Mouse (Mus musculus) layer of hippocampus, adult 9-11 months (tissue): ENCODE measurements at regions not wholly inside any gene's neighbourhood (a gene's known extent, or its start where the extent isn't known, plus 50 kb on each side); places are given as distances from the start of the nearest gene placed in this dataset.
"Not testable (repeated sequence)": the region's sequence is repeated elsewhere in the genome, so short reads cannot be mapped to it uniquely, and the experiment has no call there.

ENCODE experiments used
- DNase-seq: peaks from one replicate; pipeline ENCODE4 v3.0.0; 2022

DNA sequence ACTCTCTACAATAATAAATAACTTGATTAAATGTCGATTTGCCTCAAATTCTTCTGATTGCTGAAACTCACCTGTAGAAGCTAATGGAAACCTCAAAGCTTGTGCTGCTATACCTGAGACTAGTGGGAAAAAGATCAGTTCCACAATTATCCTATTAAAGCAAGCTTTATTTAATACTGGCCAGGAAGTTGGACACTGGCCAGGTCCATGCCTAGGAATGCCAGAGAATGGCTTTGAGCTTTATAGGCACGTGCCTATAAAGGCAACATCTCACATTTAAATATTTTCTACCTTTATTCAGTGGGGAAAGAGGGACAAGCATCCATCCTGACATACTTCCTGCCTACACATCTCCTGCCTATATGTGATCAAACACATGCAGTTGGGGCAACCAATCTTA lies 575.8 kb downstream of the Cypt12 start:
- no peak for DNase-seq

DNA sequence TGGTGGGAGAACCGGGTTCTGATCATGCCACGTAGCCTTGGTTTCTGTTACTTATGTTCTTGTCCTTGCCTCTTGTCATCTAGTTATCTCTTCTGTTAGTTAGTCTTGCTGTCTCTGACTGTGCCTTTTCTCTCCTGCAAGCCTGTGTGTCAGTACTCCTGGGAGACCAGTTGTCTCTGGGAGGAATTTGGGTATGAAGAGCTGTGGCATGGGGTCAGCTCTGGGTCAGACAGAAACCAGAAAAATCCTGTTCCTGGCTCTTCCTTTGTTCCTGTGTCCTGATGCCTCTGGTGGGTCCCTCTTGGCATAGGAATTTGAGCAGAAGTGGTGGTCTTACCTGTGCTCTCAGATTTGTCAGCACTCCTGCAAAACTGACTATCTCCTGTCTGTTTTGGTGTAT lies 609.0 kb downstream of the Cypt12 start:
- DNase-seq, result no peak

DNA sequence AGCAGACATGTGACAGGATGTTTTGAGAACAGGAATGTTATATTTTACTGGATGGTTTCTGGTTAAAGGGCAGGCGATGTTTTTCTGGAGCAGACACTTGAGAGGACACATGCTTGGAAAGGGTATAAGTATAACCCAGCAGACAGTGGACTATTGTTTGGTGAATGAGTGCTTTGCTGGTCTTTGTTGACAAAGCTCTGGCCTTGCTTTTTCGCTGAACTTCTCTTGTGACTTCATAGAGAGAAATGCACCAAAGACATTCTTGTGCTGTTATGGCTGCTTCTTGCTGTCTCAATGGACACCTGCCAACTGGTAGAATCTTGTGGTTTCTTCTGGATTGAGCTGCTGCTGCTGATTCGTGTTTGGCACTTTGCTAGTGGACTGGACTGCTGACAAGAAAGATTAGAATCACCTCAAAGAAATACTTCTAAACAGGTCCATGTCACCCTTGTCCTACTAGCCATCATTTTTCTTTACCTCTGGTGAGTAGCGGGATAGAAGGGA lies 612.1 kb downstream of the Cypt12 start:
- no peak for DNase-seq

DNA sequence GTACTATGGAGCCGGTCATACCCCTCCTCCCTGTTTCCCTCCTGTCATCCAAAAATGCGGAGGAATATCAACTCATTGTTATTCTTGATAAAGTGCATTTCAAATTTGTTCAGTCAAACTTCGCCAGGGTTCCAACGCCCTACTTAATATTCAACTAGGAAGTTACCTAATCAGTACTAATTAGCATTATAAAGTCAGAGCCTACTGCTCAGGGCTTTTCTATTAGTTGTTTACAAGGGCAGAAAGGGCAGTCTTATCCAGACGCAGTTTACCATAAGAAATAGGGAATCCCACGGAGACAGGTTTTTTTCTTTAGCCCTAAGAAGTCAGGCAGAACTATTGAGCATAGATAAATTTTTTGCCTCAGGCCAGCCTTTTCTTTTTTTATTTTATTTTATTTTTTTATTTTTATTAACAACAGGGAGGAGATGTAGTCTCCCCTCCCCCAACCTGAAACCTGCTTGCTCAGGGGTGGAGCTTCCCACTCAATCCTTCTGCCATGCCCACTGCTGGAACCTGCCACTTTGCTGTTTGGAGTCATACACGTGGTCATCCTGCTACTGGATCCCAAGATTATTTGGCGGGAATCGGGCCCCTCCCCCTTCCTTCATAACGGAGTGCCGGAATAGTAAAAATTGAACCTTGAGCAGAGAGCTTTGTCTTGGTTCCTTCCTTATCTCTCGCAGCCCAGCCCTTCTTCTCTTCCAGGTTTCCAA lies 632.9 kb downstream of the Cypt12 start:
- DNase-seq, result not testable (repeated sequence)

DNA sequence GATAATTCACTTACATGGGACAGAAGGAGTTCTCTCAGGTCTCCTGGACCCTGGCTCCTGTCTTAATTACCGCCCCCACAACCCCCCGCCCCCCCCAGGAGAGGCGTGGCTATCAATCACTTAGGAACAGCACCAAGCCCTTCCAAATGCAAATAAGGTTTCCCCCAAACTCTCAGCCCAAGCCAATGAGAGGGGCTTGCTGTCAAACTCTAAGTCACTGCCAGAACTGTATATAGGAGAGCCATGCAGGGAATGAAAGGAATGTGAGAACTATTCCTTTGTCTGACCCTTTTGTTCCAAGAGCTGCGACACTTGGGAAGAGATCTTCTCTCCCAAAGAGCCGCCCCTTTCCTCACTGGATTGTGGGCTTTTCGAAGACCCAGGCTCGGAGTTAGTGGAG lies 672.4 kb downstream of the Cypt12 start:
- no peak for DNase-seq

DNA sequence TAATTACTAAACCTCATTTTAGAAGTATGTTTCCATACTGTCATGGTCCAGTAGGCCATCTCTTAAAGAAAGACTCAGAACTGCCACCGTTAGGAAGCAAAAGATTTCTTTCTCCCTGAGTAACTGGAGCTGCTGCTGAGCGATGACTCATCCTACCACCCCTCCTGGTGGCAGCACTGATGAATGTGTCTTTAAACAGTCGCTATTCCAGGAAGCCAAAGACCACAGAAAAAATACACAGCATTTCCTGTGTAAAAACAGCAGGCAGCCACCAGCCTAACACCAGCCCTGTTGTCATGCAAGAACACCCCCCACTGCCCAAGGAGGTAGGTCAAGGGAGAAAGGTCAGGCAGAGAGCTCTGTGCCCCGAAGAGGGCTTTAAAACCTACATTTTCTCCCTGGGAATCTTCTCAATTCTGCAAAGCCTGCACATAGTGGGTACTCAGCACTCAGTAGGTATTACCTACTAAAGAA lies 675.7 kb downstream of the Cypt12 start:
- peak; percentile 73 for DNase-seq

DNA sequence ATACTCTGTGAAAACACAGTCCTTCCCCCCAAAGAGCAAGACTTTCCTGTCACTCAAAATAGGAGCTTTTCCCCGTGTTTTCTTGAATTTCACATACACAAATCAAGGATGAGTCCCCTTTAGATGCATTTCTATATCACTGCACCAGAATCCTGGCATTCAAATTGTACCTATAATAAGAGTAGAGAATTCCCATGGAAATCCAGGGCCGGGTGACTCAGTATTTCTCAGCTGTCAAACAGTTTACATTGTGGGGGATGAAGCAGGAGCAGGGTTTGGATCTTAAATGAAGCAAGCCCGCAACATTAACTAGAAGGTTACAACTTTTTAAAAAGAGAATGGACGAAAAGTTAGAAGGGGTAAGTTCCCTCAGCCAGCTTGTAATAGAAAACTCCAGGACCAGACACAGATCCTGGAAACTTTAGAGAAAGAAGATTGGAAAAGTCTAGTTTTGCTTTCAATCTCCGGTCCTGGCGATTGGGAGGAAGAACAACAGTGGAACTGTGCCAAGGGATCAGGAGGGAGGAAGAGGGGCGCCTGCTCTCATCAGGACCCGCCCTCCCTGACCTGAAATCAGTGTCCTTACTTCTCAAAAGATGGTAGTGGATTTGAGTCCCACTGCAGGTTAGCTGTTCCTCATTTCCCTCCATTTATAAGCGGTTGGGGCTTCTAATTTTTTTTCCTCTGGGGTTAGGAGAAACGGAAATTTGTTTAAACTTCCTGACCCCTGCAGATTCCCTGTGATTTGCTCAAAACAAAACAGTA lies 676.4 kb downstream of the Cypt12 start:
- peak; percentile 15 for DNase-seq

DNA sequence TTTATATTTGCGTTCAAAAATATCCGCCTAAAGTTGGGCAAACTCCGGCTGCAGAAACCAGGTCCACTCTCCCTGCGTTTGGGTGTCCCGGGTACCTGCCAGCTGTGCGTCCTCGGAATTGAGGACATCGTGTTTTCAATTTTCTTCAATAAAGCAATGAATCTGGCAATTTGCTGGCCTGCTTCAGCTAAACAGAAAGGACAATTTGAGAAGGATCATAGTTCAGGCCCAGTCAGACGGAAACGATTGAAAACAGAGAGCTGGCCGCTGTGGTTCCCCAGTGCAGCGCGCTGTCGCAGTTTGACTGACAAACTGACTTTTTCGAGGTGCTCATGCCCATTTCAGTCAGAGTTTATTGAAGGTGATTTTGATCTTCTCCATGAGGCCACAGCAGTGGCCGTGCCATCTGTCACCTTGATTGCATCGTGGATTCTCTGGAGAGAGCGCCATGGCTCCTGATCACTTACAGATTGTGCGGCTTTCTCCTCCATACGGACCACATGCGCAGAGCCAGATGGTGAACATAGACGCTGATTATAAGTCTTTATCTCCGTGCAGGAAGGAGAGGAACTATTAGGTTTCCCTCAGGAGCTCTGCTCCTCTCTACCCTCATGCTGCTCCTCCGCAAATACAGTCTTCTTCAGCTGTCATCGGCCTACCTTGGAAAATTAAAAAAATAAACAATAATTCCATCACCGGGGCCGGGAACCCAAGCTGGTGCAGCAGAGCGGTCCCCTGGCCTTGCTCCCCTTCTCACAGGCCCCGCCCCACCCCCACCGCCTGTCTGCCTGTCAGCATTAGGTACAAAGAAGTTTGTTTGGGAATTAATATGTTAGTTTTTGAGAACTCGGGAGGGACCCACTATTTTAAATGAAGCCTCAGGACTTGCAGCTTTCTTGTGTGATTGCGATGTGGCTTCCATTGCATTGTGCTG lies 677.5 kb downstream of the Cypt12 start:
- peak; percentile 57 for DNase-seq

DNA sequence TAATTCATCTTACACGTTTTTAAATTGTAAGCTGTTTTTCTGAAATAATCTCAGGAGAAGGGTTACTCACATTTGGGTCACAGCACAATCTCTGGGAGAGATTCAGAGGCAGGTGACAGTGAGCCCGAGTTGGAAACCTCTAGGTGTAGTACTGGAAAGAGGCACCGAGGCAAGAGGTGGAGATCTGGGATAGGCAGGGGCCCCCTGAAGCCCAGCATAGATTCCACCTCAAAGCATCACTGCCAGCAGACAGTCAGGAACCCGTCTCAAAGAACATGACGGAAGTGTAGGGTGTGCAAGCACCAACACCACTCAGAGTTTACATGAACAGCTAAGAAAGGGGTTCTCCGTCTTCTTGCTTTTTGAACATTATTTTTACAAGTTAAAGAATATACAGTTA lies 678.2 kb downstream of the Cypt12 start:
- DNase-seq, result no peak

DNA sequence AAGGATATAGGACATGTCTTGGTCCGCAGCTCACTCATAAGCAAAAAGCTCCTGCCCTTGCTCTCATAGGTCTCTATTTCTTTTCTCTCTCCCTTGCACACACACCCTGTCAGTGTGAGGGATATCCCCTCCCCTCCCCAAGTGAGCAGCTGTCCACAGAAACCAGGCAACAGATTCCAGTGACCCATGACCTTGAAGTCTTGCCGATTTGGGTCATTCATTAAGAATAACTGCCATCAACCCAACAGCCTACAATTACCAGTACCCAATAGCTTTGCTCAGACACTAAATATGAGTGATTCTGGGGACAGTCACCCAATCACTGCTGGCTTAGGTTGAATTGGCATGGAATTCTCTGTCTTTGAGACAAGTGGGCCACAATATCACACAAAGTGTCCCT lies 678.6 kb downstream of the Cypt12 start:
- no peak for DNase-seq

DNA sequence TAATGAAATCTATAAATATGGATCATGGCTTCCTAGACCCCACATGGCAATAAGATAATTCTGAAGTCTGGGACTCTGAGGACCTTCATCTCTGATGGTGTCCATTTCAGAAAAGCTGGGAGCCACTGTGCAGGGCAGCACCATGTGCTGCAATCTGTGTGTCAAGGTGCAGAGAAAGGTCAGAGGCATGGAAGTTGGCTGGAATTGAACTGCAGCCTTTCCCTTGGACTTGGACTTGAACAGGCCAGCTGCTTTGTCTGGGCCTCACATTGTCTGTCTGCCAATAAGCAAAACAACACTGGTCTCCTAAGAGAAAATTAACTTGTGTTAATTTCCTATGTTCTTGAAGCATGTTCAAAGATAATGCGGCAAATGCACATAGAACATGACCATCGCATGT lies 681.0 kb downstream of the Cypt12 start:
- DNase-seq, result no peak

DNA sequence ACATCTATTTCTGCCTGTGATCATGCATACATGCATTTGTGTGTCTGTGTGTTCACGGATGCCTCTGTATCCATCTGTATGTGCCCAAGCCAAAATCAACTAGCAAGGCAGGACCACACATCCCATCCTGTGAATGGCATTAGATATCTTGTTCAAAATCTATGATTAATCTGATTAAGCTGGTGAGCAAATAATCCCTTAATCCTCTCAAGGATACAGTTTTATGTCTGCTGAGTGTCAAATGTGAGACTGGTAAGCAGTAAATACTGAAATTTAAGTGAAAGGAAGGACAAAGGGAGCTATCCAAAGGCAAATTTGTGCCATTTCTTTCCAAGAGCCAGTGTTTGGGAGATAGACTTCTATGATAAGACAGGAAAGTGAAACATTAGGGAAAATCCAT lies 683.4 kb downstream of the Cypt12 start:
- no peak for DNase-seq

DNA sequence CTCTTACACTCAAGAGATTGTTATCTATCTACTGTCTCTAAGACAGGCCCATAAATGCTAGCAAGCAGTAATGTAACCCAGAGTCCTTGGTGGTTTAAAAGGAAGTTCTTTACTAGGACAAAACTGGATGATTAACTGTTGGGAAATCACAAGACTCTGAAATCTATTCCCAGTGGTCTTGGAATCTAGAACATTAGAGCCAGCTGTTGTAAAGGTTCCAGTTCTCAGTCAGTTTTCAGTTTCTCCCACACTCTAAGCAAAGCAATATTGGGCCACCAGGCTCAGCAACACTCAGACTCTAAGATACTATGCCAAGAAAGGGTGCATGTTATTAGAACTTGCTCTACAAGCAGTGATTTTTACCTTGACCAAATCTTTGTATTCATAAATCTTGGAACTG lies 686.6 kb downstream of the Cypt12 start:
- no peak for DNase-seq

DNA sequence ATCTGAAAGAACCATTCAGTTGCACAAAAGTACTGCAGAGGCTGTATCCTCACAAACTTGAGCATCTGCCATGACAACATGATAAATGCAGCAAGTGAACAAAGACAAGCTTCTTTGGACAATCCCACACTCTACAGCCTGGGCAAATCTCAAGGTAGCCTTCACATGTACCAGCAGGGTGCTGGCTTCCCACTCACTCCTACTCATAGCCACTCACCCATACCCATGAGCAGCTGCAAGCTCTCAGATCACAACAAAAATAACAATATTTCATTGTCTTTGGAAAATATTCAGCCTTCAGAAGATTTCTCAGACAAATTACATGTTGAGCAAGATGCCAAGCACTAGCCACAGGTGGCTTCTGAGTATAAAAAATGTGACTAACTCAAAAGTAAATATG lies 689.3 kb downstream of the Cypt12 start:
- DNase-seq, result no peak

DNA sequence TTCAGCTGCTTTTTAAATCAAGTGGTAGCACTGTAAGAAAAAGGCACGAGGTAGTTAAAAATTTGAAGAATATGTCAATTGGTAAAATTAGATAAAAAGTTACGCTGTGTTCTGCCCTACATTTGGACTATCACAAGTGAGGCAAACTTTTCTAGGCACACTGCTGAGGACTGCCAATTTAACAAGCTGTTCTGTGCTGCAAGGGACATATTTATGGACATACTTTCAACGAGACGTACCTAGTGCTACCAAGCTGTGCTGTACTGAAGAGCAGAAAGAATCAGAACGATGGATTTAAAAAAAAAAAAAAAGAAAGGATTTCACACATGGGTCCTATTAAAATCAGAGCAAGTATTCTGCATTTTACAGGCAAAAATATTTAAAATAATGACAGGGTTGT lies 692.1 kb downstream of the Cypt12 start:
- DNase-seq, result peak; percentile 76

DNA sequence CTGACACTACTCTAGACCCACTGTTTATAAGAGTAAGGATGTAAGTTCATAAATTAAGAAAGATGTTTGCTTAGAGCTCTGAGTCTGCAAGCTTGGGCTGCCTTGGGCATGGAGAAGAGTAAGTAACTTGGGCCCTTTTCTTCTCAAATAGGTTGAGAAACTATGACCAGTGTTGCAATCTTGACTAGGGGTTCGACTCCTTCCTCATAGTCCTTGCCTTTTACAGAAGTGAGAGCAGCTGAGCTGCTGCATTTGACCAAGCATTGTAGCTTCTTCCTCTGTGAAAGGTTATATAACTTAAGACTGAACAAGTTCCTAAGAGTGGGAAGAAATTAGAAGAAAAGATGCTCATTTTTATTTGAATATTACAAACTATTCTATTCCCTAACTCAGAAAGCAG lies 693.5 kb downstream of the Cypt12 start:
- peak; percentile 12 for DNase-seq

DNA sequence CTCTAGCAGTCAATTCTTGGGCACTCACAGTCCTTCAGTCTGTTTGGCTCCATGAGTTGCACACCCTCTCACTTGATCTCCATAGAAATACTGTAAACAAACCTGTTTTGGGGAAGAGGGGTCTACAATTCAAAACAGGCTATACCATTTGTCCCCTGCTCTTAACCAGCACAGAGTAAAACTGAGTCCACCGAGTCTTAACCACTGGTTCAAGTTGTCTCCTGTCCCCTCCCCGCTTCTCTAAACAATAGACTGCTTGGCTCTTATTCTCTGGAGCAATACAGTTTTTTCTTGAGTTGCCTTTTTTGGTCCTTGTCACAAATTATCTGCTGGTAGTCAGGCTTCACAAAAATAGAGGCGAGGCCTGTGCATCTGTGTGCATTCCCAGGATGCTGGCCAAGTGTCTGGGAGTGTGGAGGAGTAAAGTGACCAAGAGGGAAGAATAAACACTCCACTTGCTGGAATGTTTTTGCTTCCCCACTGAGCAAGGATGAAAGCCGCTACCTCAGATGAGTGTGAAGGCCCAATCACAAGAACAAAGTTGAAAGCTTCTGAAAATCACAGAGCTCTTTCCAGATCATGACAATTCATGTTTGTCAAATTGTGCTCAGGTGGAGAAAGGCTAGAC lies 695.3 kb downstream of the Cypt12 start:
- DNase-seq, result no peak

DNA sequence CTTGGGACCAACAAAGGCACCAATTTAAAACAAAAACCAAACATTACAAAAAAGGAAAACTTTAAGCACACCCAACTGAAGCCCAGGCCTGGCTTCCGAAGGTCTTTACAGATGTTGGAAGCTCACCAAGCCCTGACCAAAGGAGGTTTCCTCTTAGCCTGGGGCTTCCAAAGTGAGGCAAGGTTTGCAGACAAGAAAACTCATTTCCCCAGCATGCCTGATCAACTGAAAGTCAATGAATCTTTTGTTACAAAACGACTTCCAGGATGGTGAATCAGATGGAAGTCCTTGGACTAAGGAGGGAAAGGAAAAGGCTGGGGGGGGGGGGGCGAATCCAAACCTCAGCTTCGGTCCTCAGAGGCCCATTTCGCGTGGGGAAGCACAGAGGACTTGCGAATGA lies 697.3 kb downstream of the Cypt12 start:
- no peak for DNase-seq

DNA sequence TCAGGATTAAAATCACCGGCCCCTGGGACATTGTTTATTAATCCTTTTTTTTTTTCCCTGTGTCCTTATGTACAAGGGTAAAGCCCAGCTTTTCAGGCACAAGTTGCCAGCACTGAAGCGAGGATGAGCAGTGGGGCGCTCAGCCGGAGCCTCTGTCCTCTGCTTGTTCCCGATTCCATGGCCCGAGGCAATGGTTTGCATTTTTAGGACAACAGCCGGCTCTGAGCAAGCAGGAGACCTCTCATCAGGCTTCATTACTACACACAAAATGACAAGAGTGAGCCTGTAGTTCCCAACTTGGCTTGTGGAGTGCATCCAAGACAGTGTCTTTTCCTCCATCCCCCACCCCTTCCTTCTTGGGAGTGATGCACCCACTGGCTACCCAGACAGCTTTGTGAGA lies 697.7 kb downstream of the Cypt12 start:
- no peak for DNase-seq

DNA sequence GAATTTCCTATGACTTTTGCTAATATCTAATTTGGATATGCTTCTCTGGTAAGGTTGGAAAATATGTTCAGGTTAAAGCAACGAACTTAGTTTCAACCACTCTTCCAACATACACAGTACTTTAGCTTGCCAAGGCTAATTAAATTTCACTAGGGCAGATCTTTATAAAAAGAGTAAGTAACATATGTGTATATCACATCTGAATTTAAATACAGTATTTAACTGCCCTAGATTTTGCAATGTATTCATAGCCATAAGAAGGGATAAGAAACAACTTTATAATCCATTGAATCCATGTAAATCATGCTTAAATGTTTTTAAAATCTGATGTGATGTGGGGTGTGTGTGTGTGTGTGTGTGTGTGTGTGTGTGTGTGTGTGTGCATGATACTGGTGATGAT lies 705.3 kb downstream of the Cypt12 start:
- no peak for DNase-seq

DNA sequence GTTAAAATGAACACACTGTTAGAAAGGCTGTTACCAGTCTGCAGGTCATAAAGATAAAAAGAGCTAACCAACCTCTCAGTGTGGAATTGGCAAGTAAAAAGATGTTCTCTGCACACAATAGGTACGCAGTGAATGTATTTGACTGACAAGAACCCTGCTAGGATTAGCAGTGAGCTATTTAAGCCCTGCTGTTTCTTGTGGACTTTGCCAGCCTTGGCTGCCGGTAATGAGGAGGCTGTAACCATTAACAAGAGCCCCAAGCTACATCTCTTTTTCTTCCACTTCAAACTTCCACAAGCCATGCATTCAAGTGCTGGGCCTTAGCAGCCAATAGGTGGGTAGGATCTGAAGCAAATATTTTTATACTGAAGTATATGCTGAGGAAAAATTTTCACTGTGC lies 717.5 kb downstream of the Cypt12 start:
- DNase-seq, result no peak

DNA sequence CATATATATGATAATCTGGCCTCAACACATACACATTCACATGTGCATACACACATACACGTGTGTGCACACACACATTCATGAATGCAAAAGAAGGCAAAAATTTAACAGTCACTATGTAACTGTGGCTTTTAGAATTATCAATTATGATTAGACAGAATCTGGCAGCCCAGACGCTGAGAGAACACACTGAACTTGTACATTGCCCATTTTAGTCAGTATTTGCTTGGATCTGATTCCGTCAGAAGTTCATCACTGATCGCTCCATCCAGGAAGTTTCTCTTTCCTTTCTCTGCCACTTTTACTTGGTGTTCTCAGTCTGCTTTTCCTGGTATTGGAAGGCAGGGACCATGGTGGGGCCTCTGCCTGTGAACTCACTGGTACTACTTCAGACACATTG lies 719.5 kb downstream of the Cypt12 start:
- peak; percentile 38 for DNase-seq

DNA sequence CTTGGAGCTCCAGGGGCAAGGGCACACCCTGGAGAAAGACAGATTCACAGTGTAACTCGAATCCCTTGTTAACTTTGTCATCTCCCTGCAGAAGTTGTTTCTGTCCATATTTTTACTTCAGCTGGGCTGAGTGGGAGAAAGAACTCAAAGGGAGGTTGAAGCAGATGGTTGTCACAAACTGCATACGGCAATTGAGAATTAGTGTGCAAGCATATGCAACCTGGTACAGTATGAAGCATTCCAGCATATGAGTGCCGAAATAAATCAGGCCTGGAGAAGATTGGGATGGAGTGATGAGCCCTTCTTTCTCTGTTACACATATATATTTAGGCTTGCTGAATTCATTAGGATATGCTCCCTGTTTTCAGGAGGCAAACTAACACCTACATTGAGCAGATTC lies 720.7 kb downstream of the Cypt12 start:
- DNase-seq, result peak; percentile 86
